Mouse (Mus musculus): ENCODE measurements around the gene Mark4. TPM values are rescaled to one million over a fixed set of nuclear protein-coding genes. Genes with fewer than 3 reads are reported as not detected.
A peak's percentile ranks its signal among the peaks of the same experiment; 100 is the strongest.

Gene Mark4
- total RNA-seq, 2 experiments from 2014 or later = 76.2 to 78.6 TPM

- peak; percentile 82 to 89 for DNase-seq (ENCODE audit: low spot score in 2 of 2)
- intact Hi-C loops (cut with DNase I) = no loop called here
These were observed 15.3 kb upstream of the Mark4 start for GRCm38 (mm10) chr7:19473875-19474443.

- intact Hi-C loops (cut with DNase I) = no loop called here
- DNase-seq (ENCODE audit: low spot score in 2 of 2) = no peak
These were observed 13.8 kb upstream of the Mark4 start for GRCm38 (mm10) chr7:19472403-19472802.

- no peak for DNase-seq (ENCODE audit: low spot score in 2 of 2)
- intact Hi-C loops (cut with DNase I) = no loop called here
These were observed 11.7 kb upstream of the Mark4 start for GRCm38 (mm10) chr7:19470308-19470707.

- intact Hi-C loops (cut with DNase I) = no loop called here
- no peak for DNase-seq (ENCODE audit: low spot score in 2 of 2)
These were observed 10.8 kb upstream of the Mark4 start for GRCm38 (mm10) chr7:19469404-19469803.

GRCm38 (mm10) chr7:19468279-19468678 is 9.7 kb upstream of the Mark4 start:
- DNase-seq (ENCODE audit: low spot score in 2 of 2) = no peak
- intact Hi-C loops (cut with DNase I) = no loop called here

GRCm38 (mm10) chr7:19467638-19468037 is 9.0 kb upstream of the Mark4 start:
- no peak for DNase-seq (ENCODE audit: low spot score in 2 of 2)
- intact Hi-C loops (cut with DNase I) = no loop called here

- intact Hi-C loops (cut with DNase I) = no loop called here
- DNase-seq (ENCODE audit: low spot score in 2 of 2) = no peak
These were observed 8.1 kb upstream of the Mark4 start for GRCm38 (mm10) chr7:19466602-19467145.

GRCm38 (mm10) chr7:19464367-19465307 is 6.0 kb upstream of the Mark4 start:
- intact Hi-C loops (cut with DNase I) = no loop called here
- no peak for DNase-seq (ENCODE audit: low spot score in 2 of 2)

- intact Hi-C loops (cut with DNase I) = no loop called here
- no peak for DNase-seq (ENCODE audit: low spot score in 2 of 2)
These were observed 4.3 kb upstream of the Mark4 start, which contains the start of gene Exoc3l2 for GRCm38 (mm10) chr7:19462884-19463381. Gene Exoc3l2 (plus strand): TSS chr7:19463331.

- intact Hi-C loops (cut with DNase I) = no loop called here
- DNase-seq (ENCODE audit: low spot score in 2 of 2) = no peak
These were observed 3.8 kb upstream of the Mark4 start for GRCm38 (mm10) chr7:19462443-19462842.

- intact Hi-C loops (cut with DNase I) = no loop called here
- peak; percentile 78 for DNase-seq (ENCODE audit: low spot score in 2 of 2)
These were observed 2.9 kb upstream of the Mark4 start for GRCm38 (mm10) chr7:19461488-19461887.

- intact Hi-C loops (cut with DNase I) = no loop called here
- no peak for DNase-seq (ENCODE audit: low spot score in 2 of 2)
These were observed 1.9 kb upstream of the Mark4 start for GRCm38 (mm10) chr7:19460500-19460899.

- DNase-seq (ENCODE audit: low spot score in 2 of 2) = no peak
- intact Hi-C loops (cut with DNase I) = loop anchor here (5.0 kb wide), 1 partner anchor 103 kb away; the partner anchor contains the start of gene Ppp1r37
These were observed 686 bp upstream of the Mark4 start for GRCm38 (mm10) chr7:19459144-19459870.

GRCm38 (mm10) chr7:19458072-19458486 is 542 bp downstream of the Mark4 start:
- intact Hi-C loops (cut with DNase I) = loop anchor here (5.0 kb wide), 1 partner anchor 104 kb away; the partner anchor contains the start of gene Ppp1r37
- no peak for DNase-seq (ENCODE audit: low spot score in 2 of 2)

- intact Hi-C loops (cut with DNase I) = loop anchor here (5.0 kb wide), 1 partner anchor 105 kb away; the partner anchor contains the start of gene Ppp1r37
- no peak for DNase-seq (ENCODE audit: low spot score in 2 of 2)
These were observed 1.1 kb downstream of the Mark4 start for GRCm38 (mm10) chr7:19457414-19458071.

GRCm38 (mm10) chr7:19456628-19457027 is 2.0 kb downstream of the Mark4 start:
- intact Hi-C loops (cut with DNase I) = loop anchor here (5.0 kb wide), 1 partner anchor 106 kb away; the partner anchor contains the start of gene Ppp1r37
- peak; percentile 26 to 50 for DNase-seq (ENCODE audit: low spot score in 2 of 2)

- intact Hi-C loops (cut with DNase I) = loop anchor here (5.0 kb wide), 1 partner anchor 106 kb away; the partner anchor contains the start of gene Ppp1r37
- no peak for DNase-seq (ENCODE audit: low spot score in 2 of 2)
These were observed 2.7 kb downstream of the Mark4 start for GRCm38 (mm10) chr7:19455819-19456495.

GRCm38 (mm10) chr7:19455186-19455585 is 3.4 kb downstream of the Mark4 start:
- no peak for DNase-seq (ENCODE audit: low spot score in 2 of 2)
- intact Hi-C loops (cut with DNase I) = loop anchor here (5.0 kb wide), 1 partner anchor 107 kb away; the partner anchor contains the start of gene Ppp1r37

All from left cerebral cortex, postnatal 25 days (tissue).